Mouse (Mus musculus) T-helper 17 cell (primary cell): ENCODE data around the gene Aqp5.

ENCODE experiments used
- in situ Hi-C, 2 experiments: fragments of 300-600 bp; cut with MboI, MseI; formaldehyde crosslinking; loops; 1 replicate in 1 of 2; 2 replicates in 1 of 2; pipeline ENCODE4 v1.15.1; 2025; ENCODE audit warnings: high pct_unique_total_duplicates in 2 of 2

Aqp5 gene

DNA sequence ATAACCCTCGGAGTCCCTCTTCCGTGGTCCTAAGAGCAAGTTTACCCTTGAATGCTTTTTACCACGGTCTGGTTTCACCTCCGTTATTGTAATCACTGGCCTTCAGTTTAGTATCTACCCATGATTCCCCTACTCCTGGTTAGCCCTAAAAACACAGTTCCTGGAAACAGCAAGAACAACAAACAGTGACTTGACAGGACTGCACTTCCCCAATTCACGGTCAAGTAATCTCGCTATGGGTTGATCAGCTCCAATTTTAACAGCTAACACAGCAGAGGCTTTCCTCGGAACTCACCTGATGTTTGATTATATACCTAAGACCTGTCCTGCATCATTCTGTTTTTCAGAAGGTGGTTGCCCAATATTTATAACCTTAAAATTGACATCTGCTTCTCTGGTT, 44.1 kb downstream of the Aqp5 start:
- in situ Hi-C loops: no loop called here

DNA sequence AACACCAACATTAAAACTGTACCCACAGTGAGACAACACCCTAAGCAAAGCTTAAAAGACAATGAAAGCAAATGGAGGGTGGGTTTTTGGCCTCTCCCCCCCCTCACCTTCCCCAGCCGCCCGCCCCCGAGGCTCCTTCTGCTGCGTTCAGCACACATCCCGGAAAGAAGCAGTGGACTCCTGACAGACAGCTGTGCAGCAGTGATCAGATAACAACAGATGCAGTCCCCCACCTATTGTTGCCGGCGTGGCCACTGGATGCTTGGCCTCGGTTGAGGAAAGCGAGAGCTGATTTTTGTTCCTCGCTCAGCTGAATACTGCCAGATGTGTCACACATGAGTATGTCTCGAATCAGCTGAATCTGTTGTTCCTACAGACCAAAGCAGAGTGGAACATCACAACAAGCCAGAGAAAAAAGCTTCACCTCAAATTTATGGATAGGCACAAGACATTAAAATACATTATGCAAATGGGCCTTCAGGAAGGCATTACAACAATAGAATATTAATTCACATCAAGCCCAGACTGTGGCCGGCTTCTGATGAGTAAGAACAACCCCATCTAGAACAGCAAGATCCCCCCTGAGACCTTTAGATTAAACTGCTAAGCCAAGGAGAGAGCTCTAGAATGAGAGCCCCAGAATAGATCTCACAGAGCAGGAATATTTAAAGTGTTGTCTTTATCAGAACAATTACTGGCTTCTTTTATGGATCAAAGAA, 47.0 kb downstream of the Aqp5 start:
- in situ Hi-C loops: no loop called here

DNA sequence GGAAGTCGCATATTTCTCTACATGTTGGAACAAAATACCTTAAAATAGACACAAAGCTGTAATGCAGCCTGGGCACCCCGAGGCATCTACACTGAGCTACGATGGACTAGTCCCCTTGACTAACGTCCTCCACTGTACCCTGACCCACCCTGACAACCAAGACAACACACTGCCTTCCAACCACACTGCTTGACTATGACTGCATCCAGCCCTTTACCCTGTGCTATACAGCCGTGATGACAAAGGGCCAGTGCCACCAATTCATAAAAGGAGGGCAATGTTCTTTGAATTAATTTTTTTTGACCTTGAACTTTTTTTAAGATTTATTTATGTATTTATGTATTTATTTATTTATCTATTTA, 47.5 kb downstream of the Aqp5 start:
- in situ Hi-C loops: no loop called here

DNA sequence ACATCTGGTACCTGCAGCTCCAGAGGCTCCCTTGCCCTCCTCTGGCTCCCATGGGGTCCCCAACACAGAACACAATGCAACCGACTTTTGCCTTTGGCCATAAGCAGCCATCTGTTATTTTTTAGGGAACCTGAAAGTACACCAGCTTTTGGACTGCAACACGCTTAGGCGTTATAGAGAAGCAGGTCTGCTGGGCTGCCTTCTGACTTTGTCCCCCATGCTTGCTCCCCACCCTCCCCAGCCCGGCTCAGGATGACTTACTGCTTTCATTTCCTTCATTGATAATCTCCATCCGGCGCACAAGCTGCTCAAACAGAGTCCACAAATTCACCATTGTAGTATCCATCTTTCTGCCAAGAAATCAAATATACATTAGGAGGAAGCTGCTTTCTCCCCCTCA, 52.0 kb downstream of the Aqp5 start:
- in situ Hi-C loops: no loop called here

DNA sequence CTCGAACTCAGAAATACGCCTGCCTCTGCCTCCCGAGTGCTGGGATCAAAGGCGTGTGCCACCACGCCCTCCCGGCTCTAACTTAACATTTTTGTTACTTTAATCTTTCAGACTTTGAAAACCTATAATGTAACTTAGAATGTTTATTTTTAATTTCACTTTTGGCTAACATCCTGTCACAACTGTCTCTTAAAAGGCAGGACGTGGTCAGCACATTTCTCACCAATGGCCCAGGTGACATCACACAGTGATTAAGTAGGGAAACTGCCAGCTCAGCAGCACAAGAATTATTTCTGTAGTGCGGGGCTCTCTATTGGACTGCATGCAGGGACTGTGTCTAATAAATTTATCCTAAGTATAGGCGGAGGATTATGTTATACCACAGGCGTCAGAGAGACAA, 53.2 kb downstream of the Aqp5 start:
- in situ Hi-C loops: no loop called here
